Mouse (Mus musculus) left cerebral cortex, postnatal 36 days (tissue): Measurements from ENCODE around the gene C9. TPM values are rescaled to one million over a fixed set of nuclear protein-coding genes. Genes with fewer than 3 reads are reported as not detected.
A peak's percentile ranks its signal among the peaks of the same experiment; 100 is the strongest.

ENCODE experiments used
- DNase-seq, 2 experiments: peaks; one replicate each; pipeline ENCODE4 v3.0.0; 2021 to 2022; ENCODE audit warnings: low spot score in 2 of 2, mixed read lengths in 1 of 2
- intact Hi-C: fragments of 180-260 bp; cut with DNase I; formaldehyde crosslinking; loops from one replicate; pipeline ENCODE4 v1.15.1; 2025
- total RNA-seq, 2 experiments: library from RNA; stranded (reverse); gene quantifications; 2 replicates each; pipeline ENCODE4 v1.2.3; 2021

Gene C9
- not detected for total RNA-seq

DNA sequence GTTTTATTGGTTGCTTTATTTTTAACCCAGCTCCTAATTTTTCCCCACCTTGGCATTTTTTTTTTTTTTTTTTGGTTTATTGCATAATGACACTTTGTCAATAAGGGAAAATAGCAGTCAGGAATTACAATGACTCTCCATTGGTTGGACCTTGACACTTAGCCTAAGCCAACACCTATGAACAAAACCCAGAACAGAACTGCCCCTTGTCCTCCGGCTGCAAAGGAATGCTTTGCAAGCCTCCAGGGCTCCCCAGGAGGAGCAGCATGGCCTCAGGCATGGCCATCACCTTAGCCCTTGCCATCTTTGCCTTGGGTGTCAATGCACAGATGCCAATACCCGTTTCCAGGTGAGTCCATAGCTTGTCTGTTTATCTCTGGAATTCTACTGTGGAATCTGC, at the start of gene C9:
TSS of gene C9 (plus strand) at position 193 of the 400 bp plus-strand sequence.
- intact Hi-C loops, result no loop called here
- no peak for DNase-seq

DNA sequence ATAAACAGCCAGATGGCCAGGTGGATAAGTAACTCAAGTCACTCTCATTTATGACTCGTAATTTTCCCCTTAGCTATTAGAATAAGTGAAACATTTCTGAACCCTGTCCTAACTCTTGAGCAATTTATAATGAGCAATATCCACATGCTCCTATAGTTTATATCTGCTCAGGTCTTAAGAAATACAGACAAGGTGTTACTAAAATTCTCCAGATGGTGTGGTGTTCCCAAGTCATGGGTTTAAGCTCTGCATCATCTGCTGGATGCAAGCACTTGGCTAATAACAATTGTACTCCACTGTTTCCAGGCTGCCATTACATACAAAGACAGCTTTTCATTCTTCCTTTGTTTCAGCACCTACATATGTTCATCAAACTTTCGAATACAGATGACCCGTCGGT, 46.9 kb upstream of the C9 start:
- no peak for DNase-seq

DNA sequence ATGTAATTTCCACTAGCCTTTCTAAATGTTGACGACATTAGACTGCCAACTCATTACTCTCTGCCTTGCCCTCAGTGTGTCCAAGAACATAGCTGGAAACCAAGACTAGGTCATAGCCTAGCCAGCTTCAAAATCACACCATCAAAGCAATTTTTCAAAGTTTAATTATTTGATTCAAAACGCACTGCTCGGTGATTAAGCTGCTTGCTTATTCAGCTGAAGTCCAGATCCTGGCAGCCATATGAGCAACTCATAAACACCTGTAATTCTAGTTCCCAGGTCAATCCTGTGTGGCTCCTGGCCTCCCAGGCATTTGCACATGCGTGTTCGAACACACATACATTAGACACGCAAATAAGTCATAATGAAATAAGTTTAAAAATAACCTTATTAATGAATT, 46.2 kb upstream of the C9 start:
- DNase-seq, result no peak
- intact Hi-C loops, result no loop called here

More for the DNA sequence above, 46.9 kb upstream of the C9 start:
- intact Hi-C loops, result no loop called here

DNA sequence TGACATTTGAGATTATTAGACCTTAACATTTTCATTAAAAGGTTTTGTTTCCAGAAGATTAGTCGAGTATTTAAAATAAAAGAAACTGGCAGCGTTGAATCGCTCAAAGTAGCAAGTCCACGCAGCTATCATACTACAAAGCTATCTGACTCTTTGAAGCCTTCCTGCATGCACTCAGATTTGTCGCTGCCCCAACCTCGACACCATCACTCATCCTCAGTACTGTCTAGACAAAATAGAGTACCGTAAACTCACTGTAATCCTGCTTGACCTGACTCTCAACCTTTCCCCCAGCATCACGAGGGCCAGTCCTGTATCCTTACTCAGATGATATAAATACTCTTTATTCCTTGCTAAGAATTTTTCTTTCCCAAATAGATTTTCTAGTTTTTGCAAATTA, 45.0 kb upstream of the C9 start:
- DNase-seq, result no peak
- intact Hi-C loops, result no loop called here

DNA sequence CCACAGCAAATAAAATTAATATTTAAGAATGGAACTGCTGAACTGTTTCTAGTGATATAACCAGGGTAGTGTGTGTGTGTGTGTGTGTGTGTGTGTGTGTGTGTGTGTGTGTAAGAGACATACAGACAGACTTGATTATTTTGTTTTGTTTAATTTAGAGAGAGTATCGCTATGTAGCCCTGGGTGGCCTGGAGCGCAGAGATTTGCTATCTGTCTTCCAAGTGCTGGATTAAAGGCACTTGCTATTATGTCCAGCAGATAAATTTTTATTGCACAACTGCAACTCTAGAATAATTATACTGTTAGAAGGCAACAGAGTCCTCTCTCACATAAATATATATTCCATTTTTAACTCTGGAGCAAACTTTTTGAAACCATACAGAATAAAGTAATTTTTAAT, 42.7 kb upstream of the C9 start:
- DNase-seq, result no peak
- intact Hi-C loops, result no loop called here

DNA sequence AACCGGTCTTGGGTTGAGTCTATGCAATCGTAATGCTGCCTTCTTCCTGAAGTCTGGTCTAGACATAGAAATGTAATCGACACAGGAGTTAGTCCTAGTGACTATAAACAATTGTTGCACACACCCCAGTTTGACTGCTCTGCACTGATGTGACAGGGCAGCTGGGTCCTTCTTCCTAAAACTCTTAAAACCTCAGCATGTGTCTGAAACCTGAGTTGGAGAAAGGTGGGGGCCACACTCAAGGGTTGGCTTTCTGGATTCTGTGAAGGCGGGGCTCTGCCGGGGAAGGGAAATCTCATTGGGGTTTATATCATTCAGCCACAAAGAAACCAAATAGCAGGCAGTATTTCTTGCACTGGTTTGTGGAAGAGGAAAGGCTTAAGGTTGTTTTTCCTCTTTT, 41.0 kb upstream of the C9 start:
- intact Hi-C loops, result no loop called here

DNA sequence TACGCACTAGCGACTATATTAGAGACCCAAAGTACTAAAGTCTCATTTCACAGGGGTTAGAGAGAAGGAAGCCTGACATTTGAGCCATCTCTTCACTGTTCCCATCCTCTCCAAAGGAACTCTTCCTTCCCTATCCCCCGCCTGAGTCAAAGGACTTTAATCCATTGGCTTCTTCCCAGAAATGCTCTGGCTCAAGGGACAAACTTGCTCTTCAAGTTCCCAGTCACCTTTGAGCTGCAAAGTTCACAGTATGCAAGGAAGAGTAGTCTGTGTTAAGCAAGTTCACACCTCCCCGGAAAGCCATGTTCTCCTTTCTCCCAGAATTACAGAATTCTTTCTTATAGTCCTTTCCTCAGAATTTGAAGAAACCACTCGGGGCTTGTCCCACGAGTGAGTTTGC, 38.4 kb upstream of the C9 start:
- intact Hi-C loops, result no loop called here
- no peak for DNase-seq

More for the DNA sequence above, 41.0 kb upstream of the C9 start:
- DNase-seq, result no peak

DNA sequence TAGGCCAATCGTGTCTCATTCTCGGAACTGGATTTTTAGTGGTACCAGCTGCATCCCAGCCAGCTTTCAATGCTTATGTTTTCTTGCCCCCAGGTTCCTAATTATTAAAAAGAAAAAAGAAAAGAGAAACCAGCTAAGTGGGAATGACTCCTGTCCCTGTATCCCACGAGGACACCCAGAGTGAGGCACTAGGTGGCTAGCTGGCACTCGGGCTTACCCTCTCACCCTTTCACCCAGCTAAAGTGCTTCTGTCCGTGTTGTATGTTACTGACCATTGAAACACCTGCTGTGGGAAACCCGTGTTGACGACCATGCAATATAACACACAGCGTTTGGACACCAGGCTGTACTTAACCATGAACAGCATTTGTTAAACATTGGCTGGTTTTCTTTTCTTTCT, 36.1 kb upstream of the C9 start:
- DNase-seq, result no peak
- intact Hi-C loops, result no loop called here

DNA sequence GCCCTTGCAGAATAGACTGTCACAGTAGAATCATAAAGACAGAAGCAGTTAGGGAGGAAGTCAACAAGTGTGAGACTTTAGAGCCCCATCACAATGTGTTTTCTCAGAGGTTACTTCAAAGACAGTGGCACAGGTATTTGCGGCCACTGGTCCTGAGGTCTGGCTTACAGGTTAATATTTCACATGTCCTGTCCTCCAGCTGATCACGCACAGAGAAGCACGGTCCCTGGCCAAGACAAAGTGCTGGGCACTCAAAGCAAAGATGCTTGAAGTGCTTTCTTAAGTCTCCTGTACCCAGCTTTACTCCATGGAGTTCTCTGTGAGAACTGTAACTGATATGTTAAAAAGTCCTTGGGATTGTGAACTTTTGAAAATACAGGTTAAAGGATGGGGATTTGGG, 35.0 kb upstream of the C9 start:
- intact Hi-C loops, result no loop called here
- DNase-seq, result no peak

DNA sequence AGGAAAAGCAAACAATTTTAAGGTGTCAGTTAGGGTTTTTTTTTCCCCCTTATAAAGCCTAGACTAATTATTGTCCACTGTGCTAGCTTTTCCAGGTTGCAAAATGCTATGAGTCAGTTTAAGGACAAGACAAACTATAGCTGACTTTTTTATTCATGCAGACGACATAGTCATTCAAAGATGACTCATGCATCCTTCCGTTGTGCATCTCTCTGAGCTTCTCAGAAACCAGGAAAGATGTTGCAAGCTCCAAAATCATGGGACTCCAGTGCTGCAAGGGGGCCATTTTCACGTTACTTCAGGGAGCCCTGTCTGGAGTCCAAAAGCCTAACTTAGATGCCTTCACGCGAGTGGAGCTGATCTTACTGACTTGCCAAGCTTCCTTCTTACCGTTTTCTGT, 33.8 kb upstream of the C9 start:
- intact Hi-C loops, result no loop called here
- peak in 1 of 2 experiments; percentile 6 for DNase-seq

DNA sequence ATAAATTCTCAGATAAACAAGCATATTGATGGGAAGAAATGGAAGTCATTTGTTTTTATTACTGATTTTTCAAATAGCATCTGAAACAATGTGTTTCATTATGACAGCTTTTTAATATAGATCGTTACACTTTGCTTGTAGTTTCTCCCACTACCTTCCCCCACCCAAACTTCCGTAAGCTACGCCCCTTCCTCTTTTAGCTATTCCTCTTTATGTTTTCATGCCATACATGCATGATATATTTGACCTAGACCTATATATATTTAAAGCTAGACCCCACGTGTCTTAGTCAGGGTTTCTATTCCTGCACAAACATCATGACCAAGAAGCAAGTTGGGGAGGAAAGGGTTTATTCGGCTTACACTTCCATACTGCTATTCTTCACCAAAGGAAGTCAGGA, 29.8 kb upstream of the C9 start:
- intact Hi-C loops, result no loop called here
- DNase-seq, result no peak

DNA sequence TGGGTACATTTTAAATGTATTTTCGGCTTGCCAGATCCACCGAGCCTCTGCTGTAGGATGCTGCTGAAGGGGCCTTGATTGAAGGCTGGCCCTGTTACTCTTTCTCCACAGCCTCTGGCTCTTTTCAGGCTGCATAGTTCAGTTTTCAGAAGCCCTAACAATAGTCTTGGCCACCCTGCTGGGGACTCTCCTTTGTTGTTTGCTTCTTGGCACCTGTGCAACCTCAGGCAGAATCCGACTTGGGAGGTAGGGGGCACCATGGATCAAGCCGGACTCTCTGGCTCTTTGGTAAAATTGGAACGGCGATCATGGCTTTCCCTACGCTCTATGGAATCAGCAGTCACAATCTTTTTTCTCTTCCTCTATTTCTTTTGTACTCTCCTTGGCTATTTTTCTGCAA, 13.3 kb upstream of the C9 start:
- intact Hi-C loops, result loop anchor here (2.0 kb wide), 1 partner anchor 41 kb away; no protein-coding TSS in a partner anchor
- DNase-seq, result no peak

DNA sequence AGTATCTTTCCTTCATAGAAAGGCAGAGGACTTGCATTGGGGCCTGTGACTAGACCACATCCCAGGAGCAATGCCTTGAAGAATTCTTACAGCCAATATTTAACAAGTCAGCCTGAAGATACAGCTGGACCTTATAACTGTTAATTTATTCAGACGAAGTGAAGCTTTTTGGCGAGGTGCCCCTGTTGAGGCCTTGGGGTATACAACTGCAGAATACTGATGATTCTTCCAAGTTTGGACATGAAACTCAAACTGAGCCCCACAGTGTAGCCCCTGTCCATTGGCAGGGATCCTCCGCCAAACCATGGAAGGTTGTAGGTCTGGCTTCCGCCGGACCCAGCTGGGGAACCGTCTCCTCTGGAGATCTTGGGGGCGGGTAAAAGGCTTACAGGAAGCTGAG, 12.7 kb upstream of the C9 start:
- no peak for DNase-seq
- intact Hi-C loops, result loop anchor here (2.0 kb wide), 1 partner anchor 42 kb away; no protein-coding TSS in a partner anchor

DNA sequence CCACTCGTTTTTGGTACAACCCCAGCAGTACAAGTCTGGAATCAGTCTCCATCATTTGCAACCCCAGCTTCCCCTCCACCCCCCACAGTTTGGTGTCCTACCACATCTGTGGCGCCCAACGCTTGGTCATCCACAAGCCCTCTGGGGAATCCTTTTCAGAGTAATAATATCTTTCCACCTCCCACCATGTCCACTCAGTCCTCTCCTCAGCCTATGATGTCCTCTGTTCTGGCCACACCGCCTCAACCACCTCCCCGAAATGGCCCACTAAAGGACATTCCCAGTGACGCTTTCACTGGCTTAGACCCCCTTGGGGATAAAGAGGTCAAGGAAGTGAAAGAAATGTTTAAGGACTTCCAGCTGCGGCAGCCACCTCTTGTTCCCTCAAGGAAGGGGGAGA, 9.8 kb upstream of the C9 start:
- no peak for DNase-seq
- intact Hi-C loops, result loop anchor here (2.0 kb wide), 1 partner anchor 196 kb away; no protein-coding TSS in a partner anchor

DNA sequence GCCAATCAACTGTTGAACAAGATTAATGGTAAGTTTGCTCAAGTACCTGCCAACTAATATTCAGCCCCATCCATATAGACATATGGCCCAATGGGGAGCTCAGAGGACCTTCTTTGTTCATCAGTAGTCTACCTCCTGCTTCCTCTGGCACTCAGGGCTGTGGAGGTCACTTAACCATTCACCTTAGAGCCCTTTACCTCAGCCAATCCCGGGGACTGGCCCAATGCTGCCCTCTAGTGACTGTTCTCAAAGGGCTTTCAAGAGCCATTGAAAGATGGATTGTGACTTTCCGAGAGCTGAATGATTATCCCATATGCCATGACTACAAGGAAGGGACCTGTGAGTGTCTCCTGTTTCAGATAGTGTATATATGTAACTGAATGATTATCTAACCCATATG, 9.4 kb upstream of the C9 start:
- peak in 1 of 2 experiments; percentile 24 for DNase-seq
- intact Hi-C loops, result loop anchor here (2.0 kb wide), 1 partner anchor 197 kb away; no protein-coding TSS in a partner anchor

DNA sequence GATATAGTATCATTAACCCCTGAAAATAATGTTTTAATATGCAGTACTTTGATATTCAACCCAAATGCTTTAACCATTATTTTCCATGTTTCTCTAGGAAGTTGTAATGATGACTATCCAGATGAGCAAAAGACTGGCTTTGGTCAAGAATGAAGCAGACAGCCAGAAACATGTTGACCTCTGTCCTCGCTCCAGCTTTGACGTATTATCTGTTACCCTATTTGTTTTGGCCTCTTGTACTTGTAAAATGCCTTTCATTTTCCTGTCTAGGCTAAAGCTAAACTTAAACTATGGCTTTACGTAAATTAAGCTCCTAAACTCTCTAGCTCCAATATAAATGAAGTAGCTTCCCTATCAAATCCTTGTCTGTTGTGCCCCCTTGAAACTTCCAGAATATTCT, 6.4 kb upstream of the C9 start:
- intact Hi-C loops, result no loop called here

DNA sequence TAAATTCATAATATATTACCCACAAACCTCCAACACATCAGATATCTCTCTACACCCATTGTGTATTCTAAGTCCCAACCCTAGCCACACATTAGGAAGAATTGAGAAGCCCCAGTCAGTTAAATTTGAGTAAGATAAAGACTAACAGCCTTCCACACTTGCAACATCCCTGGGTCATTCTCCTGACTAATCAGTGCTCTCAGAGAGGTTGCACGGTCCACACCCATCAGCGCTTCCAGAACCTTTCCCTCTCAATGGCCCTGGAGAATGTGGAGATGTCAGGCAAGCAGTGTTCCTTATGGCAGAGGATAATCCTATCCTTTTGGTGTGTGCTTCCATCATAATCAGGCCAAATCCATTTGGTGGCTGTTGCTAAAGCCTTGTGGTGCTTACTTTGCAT, 675 bp upstream of the C9 start:
- intact Hi-C loops, result no loop called here
- DNase-seq, result no peak

More for the DNA sequence above, 6.4 kb upstream of the C9 start:
- DNase-seq, result no peak

DNA sequence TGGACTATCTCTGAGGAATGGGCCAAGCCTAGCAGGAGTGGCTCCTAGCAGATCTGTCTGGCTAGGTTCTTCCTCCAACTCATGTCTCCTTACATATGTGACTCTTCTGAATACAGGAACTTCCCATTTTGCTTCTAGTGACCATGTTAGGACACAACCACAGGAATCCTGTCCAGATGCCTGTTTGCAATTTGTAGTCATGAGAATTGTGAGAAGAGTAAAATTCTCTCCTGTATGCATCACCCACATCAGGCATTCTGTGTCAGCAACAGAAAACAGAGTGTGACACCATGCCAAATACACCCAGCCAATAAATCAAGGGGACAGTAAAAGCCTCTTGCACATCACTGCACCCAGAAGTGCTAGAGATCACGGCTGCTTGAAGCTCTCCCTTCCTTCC, 1.1 kb downstream of the C9 start:
- intact Hi-C loops, result no loop called here

DNA sequence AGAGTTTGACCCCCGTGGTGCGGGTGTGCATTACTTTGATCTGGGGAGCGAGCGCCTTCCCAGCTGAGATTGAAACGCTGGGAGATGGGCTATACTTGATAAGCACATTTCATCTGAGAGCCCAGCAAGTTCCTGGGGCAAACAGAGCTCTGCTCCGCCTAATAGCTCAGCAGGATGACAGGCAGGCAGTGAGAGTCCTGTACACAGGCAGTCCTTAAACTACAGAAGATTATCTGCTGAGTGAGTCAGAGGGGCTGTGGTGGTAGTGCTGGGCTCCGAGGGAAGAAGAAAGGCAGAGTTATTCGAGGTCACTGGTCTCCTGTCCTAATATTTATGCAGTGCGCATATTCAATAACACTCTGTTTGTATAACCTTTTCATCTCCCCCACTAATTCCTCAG, 3.8 kb downstream of the C9 start:
- no peak for DNase-seq
- intact Hi-C loops, result no loop called here

More for the DNA sequence above, 1.1 kb downstream of the C9 start:
- DNase-seq, result no peak

DNA sequence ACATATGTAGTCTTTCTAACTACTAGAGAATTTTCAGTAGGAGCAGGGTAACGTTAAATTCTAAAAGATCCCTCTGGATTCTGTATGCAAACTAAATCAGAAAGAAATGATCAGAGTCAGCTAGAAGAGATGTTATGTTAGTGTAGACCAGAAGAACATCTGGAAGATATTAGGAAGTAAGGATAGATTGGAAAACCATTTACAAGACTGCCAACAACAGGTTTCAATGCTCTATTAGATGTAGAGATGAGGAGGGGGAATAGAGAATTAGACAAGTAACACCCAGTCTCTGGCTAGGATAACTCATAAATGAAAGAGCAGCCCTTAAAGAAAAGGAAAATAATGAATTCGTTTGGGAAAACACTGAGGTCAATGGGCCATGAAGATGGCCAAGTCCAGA, 9.3 kb downstream of the C9 start:
- intact Hi-C loops, result no loop called here
- no peak for DNase-seq

DNA sequence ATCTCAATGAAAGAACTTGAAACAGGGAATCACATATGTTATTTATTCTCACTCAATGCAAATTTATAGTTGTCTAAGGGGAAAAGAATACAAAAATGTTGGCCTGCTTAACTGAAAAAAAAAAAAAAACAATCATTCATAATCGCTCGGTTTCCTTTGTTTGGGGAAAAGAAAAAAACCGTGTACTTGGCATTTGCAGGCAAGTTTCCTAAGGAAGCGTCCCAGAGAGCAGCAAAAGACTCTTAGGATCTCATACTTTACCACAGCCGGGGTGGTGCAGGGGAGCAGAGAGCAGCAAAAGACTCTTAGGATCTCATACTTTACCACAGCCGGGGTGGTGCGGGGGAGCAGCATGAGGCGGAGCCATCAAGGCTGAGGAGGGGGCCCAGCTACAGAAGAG, 16.3 kb downstream of the C9 start:
- no peak for DNase-seq
- intact Hi-C loops, result no loop called here

DNA sequence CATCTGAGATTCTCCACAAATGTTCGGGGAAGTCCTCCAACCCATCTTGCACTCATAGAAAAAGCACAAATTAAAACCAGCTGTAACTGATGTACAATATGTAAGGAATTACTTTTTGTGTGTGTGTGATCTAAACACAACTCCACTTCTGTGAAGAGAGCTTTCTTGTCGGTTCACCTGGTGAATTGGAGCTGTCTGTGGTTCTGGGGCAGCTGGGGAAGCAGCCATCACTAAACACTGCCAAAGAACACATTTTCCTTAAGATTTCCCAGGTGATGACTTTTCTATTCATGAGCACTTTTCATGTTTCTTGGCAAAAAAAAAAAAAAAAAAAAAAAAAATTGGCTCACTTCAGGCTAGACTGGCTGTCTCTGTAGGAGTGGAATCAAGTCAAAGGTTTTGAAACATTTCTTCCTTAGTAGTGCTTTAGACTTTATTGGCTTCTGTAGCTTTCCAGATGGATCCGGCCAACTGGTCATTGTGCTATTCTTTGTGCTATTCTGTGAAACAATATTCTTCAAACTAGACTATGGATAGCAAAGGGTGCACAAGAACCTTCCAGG, 18.3 kb downstream of the C9 start:
- intact Hi-C loops, result no loop called here
- no peak for DNase-seq
